8 mouse cellular contexts compared by ENCODE assay signal in genomic region chr4:31642161-31642560, GRCm38 (mm10).
DNase-seq lines count a peak whose midpoint lies in the region; ATAC-seq and TF ChIP-seq lines count a peak whose summit lies in the region.

No protein-coding gene starts in this region.

- H3K27ac ChIP-seq in gastrocnemius, adult 2 months, result peak overlapping the region; percentile 68; the same call in 1 of the 2 replicates
- H3K27ac ChIP-seq in embryonic facial prominence, embryonic 13.5 days, result no peak overlapping the region
- H3K27ac ChIP-seq in heart, embryonic 15.5 days, result no peak overlapping the region
- 0 out of 2 replicates have a peak overlapping the region, but pooled peaks have one; percentile 51 for H3K27ac ChIP-seq in midbrain, postnatal 0 days (ENCODE audit: low read depth, low read length)

- WGBS in embryonic facial prominence, embryonic 13.5 days, result 40% methylated on average over 9 of the region's 9 CpGs
- 47% methylated on average over 9 of the region's 9 CpGs for WGBS in heart, embryonic 15.5 days
- WGBS in midbrain, postnatal 0 days, result 25% methylated on average over 9 of the region's 9 CpGs

- H3K4me2 ChIP-seq in embryonic facial prominence, embryonic 13.5 days, result peak overlapping the region; percentile 26; the same call in 1 of the 2 replicates
- no peak overlapping the region for H3K4me2 ChIP-seq in heart, embryonic 15.5 days
- H3K4me2 ChIP-seq in midbrain, postnatal 0 days (ENCODE audit: low read depth, low read length, poor library complexity, severe bottlenecking), result 0 out of 2 replicates have a peak overlapping the region, but pooled peaks have one; percentile 12

- H3K27me3 ChIP-seq in embryonic facial prominence, embryonic 13.5 days, result no peaks in the 10 kb centered on the region
- no peaks in the 10 kb centered on the region for H3K27me3 ChIP-seq in heart, embryonic 15.5 days
- H3K27me3 ChIP-seq in midbrain, postnatal 0 days (ENCODE audit: insufficient read depth, low read length), result no peaks in the 10 kb centered on the region

- peak; percentile 43 for DNase-seq in gastrocnemius, adult 2 months
- no peak for DNase-seq in gastrocnemius, postnatal 36 days
- peak; percentile 10 for DNase-seq in adipocyte (ENCODE audit: low spot score)
- DNase-seq in layer of hippocampus, postnatal 25 days (ENCODE audit: extremely low spot score in 1 of 2, low spot score in 1 of 2), result peak; percentile 15 to 36
- DNase-seq in midbrain, postnatal 0 days (ENCODE audit: low spot score), result peak; percentile 93
- peak; percentile 24 for DNase-seq in thymus, postnatal 4 days

- no peaks in the 10 kb centered on the region for H3K9me3 ChIP-seq in embryonic facial prominence, embryonic 13.5 days
- no peaks in the 10 kb centered on the region for H3K9me3 ChIP-seq in heart, embryonic 15.5 days (replicated peaks)
- H3K9me3 ChIP-seq in midbrain, postnatal 0 days (ENCODE audit: low read length), result no peaks in the 10 kb centered on the region

- peak; percentile 78 for ATAC-seq in embryonic facial prominence, embryonic 13.5 days (ENCODE audit: insufficient number of reproducible peaks, insufficient read depth, low FRiP score, low TSS enrichment, low read depth)
- ATAC-seq in heart, embryonic 15.5 days (replicated peaks; ENCODE audit: insufficient number of reproducible peaks, insufficient read depth, low FRiP score, low read depth), result peak; percentile 76; the same call in 1 of the 2 replicates
- peak; percentile 92 for ATAC-seq in midbrain, postnatal 0 days (ENCODE audit: low FRiP score)

- intact Hi-C loops in gastrocnemius, adult 2 months (cut with DNase I), result no loop called here
- intact Hi-C loops in gastrocnemius, postnatal 36 days (cut with DNase I), result no loop called here

- H3K4me3 ChIP-seq in gastrocnemius, adult 2 months, result peak overlapping the region; percentile 56
- no peak overlapping the region for H3K4me3 ChIP-seq in embryonic facial prominence, embryonic 13.5 days
- H3K4me3 ChIP-seq in heart, embryonic 15.5 days, result no peak overlapping the region
- H3K4me3 ChIP-seq in midbrain, postnatal 0 days (ENCODE audit: low read depth, low read length), result no peak overlapping the region

- H3K4me1 ChIP-seq in embryonic facial prominence, embryonic 13.5 days, result 0 out of 2 replicates have a peak, but pooled peaks cover 4% of the 10 kb centered on the region
- no peaks in the 10 kb centered on the region for H3K4me1 ChIP-seq in heart, embryonic 15.5 days (replicated peaks)
- H3K4me1 ChIP-seq in midbrain, postnatal 0 days (ENCODE audit: insufficient read depth, low read length), result no peaks in the 10 kb centered on the region

- H3K9ac ChIP-seq in embryonic facial prominence, embryonic 13.5 days, result no peak overlapping the region
- H3K9ac ChIP-seq in heart, embryonic 15.5 days, result no peak overlapping the region
- no peak overlapping the region for H3K9ac ChIP-seq in midbrain, postnatal 0 days (replicated peaks; ENCODE audit: low read length, poor library complexity, severe bottlenecking)

- H3K36me3 ChIP-seq in embryonic facial prominence, embryonic 13.5 days, result no peaks in the 10 kb centered on the region
- H3K36me3 ChIP-seq in heart, embryonic 15.5 days, result no peaks in the 10 kb centered on the region
- H3K36me3 ChIP-seq in midbrain, postnatal 0 days (ENCODE audit: insufficient read depth, low read length), result no peaks in the 10 kb centered on the region

- peak; percentile 23; the same call in 1 of the 2 replicates for TF ChIP-seq CTCF in gastrocnemius, adult 2 months (IDR thresholded peaks at IDR 0.05)
- peak; percentile 88 for TF ChIP-seq CTCF in midbrain, postnatal 0 days (IDR thresholded peaks at IDR 0.05)

Comparison
In these comparisons a context has a peak if more than half of its experiments do, and no peak if none do; other contexts are left out.
1. DNase-seq: peak in gastrocnemius, adult 2 months (single experiment), adipocyte (single experiment), layer of hippocampus, postnatal 25 days (2 of 2), midbrain, postnatal 0 days (single experiment) and thymus, postnatal 4 days (single experiment); none in gastrocnemius, postnatal 36 days (0 of 2).
2. H3K27ac ChIP-seq: peak in gastrocnemius, adult 2 months (single experiment) and midbrain, postnatal 0 days (single experiment); none in embryonic facial prominence, embryonic 13.5 days (single experiment) and heart, embryonic 15.5 days (single experiment).
3. Peak in every context shown above with its lines, with median percentiles within 50 percentile points of each other: ATAC-seq.